ENCODE assay signal across 12 mouse cellular contexts in the genomic region with DNA sequence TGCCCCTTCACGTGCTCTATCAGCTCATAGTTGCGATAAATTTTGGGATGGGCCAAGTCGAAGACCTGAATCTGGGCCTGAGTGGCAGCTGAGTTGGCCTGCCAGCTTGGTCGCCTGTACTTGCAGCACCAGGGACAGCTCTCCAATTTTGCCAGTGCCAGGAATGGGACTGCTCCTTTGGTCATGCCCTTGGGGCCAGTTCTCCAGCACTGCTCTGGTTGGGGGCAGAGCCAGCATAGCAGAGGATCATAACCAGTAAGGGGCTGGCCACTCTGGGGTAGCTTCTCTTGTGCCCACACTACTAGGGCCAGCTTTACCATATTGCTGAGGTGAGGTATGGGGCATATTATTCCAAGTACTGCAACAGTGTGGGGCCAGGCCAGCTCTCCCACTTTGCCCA.
DNase-seq lines count a peak whose midpoint lies in the region; ATAC-seq and TF ChIP-seq lines count a peak whose summit lies in the region.
"Had no signal": no experiment of that assay in that cellular context is flagged by ENCODE, and none has a peak within 500 bp of the region (broad histone marks: within the 10 kb centered on the region; RNA-seq: fewer than 3 reads in every experiment).

No protein-coding gene starts in this region.

- H3K36me3 ChIP-seq in limb, embryonic 11.5 days (ENCODE audit: control insufficient read depth, insufficient read depth, low read length), result no peaks in the 10 kb centered on the region
- H3K36me3 ChIP-seq in limb, embryonic 10.5 days, result no peaks in the 10 kb centered on the region
- H3K36me3 ChIP-seq in hindbrain, postnatal 0 days (ENCODE audit: insufficient read depth, low read length), result no peaks in the 10 kb centered on the region
- H3K36me3 ChIP-seq: heart, embryonic 13.5 days had no signal

- DNase-seq in embryo, embryonic 10 days (ENCODE audit: low spot score), result peak; percentile 7
- DNase-seq in embryo, embryonic 9.5 days (ENCODE audit: extremely low spot score), result no peak
- DNase-seq in limb, embryonic 11.5 days (ENCODE audit: low spot score), result peak; percentile 27
- DNase-seq in limb, embryonic 10.5 days (ENCODE audit: low spot score), result no peak
- peak; percentile 2 for DNase-seq in R1 (ENCODE audit: low read depth, low spot score)
- DNase-seq in hindbrain, postnatal 0 days (ENCODE audit: low spot score), result no peak
- no peak for DNase-seq in natural killer cell, adult 2 months (ENCODE audit: low spot score in 2 of 2)
- no peak for DNase-seq in B cell, adult 2 months
- DNase-seq: adrenal gland, postnatal 25 days; cerebellum, adult 8-10 months; thymus, postnatal 14 days had no signal

- ATAC-seq in limb, embryonic 11.5 days (ENCODE audit: insufficient number of reproducible peaks, low FRiP score, low TSS enrichment, low read depth), result 0 out of 2 replicates have a peak, but pooled peaks have one; percentile 68
- 0 out of 2 replicates have a peak, but pooled peaks have one; percentile 15 for ATAC-seq in hindbrain, postnatal 0 days

- no peak overlapping the region for H3K27ac ChIP-seq in limb, embryonic 11.5 days (replicated peaks; ENCODE audit: low read depth, low read length)
- H3K27ac ChIP-seq in limb, embryonic 10.5 days, result no peak overlapping the region
- H3K27ac ChIP-seq in hindbrain, postnatal 0 days, result no peak overlapping the region
- H3K27ac ChIP-seq: heart, embryonic 13.5 days had no signal

- no peak overlapping the region for H3K4me2 ChIP-seq in limb, embryonic 11.5 days (ENCODE audit: low read depth, severe bottlenecking)
- no peak overlapping the region for H3K4me2 ChIP-seq in hindbrain, postnatal 0 days (ENCODE audit: low read depth, low read length)
- H3K4me2 ChIP-seq: heart, embryonic 13.5 days had no signal

- no peaks in the 10 kb centered on the region for H3K27me3 ChIP-seq in limb, embryonic 11.5 days (ENCODE audit: control insufficient read depth, insufficient read depth, low read length)
- H3K27me3 ChIP-seq in limb, embryonic 10.5 days (ENCODE audit: low read depth, poor library complexity, severe bottlenecking), result no peaks in the 10 kb centered on the region
- H3K27me3 ChIP-seq in hindbrain, postnatal 0 days (ENCODE audit: insufficient read depth, low read length), result no peaks in the 10 kb centered on the region
- H3K27me3 ChIP-seq: heart, embryonic 13.5 days had no signal

- H3K9me3 ChIP-seq in limb, embryonic 11.5 days (ENCODE audit: control insufficient read depth, low read length), result no peaks in the 10 kb centered on the region
- no peaks in the 10 kb centered on the region for H3K9me3 ChIP-seq in limb, embryonic 10.5 days (replicated peaks)
- H3K9me3 ChIP-seq in hindbrain, postnatal 0 days (ENCODE audit: low read length), result no peaks in the 10 kb centered on the region
- H3K9me3 ChIP-seq: heart, embryonic 13.5 days had no signal

- H3K9ac ChIP-seq in limb, embryonic 11.5 days (ENCODE audit: low read length), result no peak overlapping the region
- H3K9ac ChIP-seq in hindbrain, postnatal 0 days (replicated peaks; ENCODE audit: low read length), result no peak overlapping the region
- H3K9ac ChIP-seq: heart, embryonic 13.5 days had no signal

- 76% methylated on average over 4 of the region's 4 CpGs for WGBS in limb, embryonic 11.5 days
- WGBS in limb, embryonic 10.5 days, result 79% methylated on average over 4 of the region's 4 CpGs
- WGBS in hindbrain, postnatal 0 days, result 66% methylated on average over 4 of the region's 4 CpGs

- no peak for TF ChIP-seq CTCF in hindbrain, postnatal 0 days (IDR thresholded peaks at IDR 0.05; ENCODE audit: low read depth)

- no peak overlapping the region for H3K4me3 ChIP-seq in limb, embryonic 11.5 days (ENCODE audit: low read depth, low read length)
- no peak overlapping the region for H3K4me3 ChIP-seq in limb, embryonic 10.5 days
- H3K4me3 ChIP-seq in hindbrain, postnatal 0 days (ENCODE audit: low read length), result no peak overlapping the region
- H3K4me3 ChIP-seq: heart, embryonic 13.5 days had no signal

- H3K4me1 ChIP-seq in limb, embryonic 11.5 days (ENCODE audit: control insufficient read depth, insufficient read depth, low read length), result no peaks in the 10 kb centered on the region
- H3K4me1 ChIP-seq in limb, embryonic 10.5 days, result no peaks in the 10 kb centered on the region
- H3K4me1 ChIP-seq in hindbrain, postnatal 0 days (ENCODE audit: insufficient read depth, low read length), result no peaks in the 10 kb centered on the region
- H3K4me1 ChIP-seq: heart, embryonic 13.5 days had no signal

Comparison
In these comparisons a context has a peak if more than half of its experiments do, and no peak if none do; other contexts are left out.
1. DNase-seq: peak in embryo, embryonic 10 days (single experiment), limb, embryonic 11.5 days (single experiment) and R1 (single experiment); none in embryo, embryonic 9.5 days (single experiment), limb, embryonic 10.5 days (single experiment), hindbrain, postnatal 0 days (single experiment), natural killer cell, adult 2 months (0 of 2) and B cell, adult 2 months (0 of 2).